9 mouse cellular contexts compared by ENCODE assay signal in genomic region chr8:116504477-116505120, GRCm38 (mm10). TPM values are rescaled to one million over a fixed set of nuclear protein-coding genes. Genes with fewer than 3 reads are reported as not detected.
DNase-seq lines count a peak whose midpoint lies in the region; ATAC-seq and TF ChIP-seq lines count a peak whose summit lies in the region.
"Had no signal": no experiment of that assay in that cellular context is flagged by ENCODE, and none has a peak within 500 bp of the region (broad histone marks: within the 10 kb centered on the region; RNA-seq: fewer than 3 reads in every experiment).

Gene Dynlrb2 (plus strand): TSS chr8:116504974.

- peaks cover 13% of the 10 kb centered on the region for H3K4me1 ChIP-seq in hindbrain, embryonic 15.5 days (replicated peaks)
- peaks cover 15% of the 10 kb centered on the region for H3K4me1 ChIP-seq in thymus, adult 2 months (replicated peaks; ENCODE audit: control insufficient read depth, insufficient read depth, low read length)

- peak; percentile 48; the same call in 1 of the 2 replicates for TF ChIP-seq CTCF in thymus, adult 2 months (IDR thresholded peaks at IDR 0.05; ENCODE audit: borderline replicate concordance, control insufficient read depth, extremely low read depth, insufficient read depth, low read length, poor library complexity)

- H3K4me2 ChIP-seq in hindbrain, embryonic 15.5 days = peak within 1 kb of the TSS; percentile 69

- peak; percentile 92 for ATAC-seq in hindbrain, embryonic 15.5 days (ENCODE audit: low FRiP score, low read depth)

- peak within 1 kb of the TSS; percentile 45 for H3K4me3 ChIP-seq in hindbrain, embryonic 15.5 days
- peak within 1 kb of the TSS; percentile 32 for H3K4me3 ChIP-seq in thymus, adult 2 months (ENCODE audit: control insufficient read depth, insufficient read depth, low read length)
- H3K4me3 ChIP-seq: erythroblast, embryonic 14.5 days had no signal

- peak; percentile 89 for TF ChIP-seq POLR2A in thymus, adult 2 months (IDR thresholded peaks at IDR 0.05; ENCODE audit: control insufficient read depth, extremely low read depth, insufficient read depth, low read length, poor library complexity)

- H3K27me3 ChIP-seq in hindbrain, embryonic 15.5 days = no peaks in the 10 kb centered on the region
- H3K27me3 ChIP-seq in thymus, adult 2 months (ENCODE audit: control insufficient read depth, insufficient read depth, low read length) = no peaks in the 10 kb centered on the region

- peak; percentile 95 for DNase-seq in R1 (ENCODE audit: low read depth, low spot score)
- peak; percentile 88 to 93 for DNase-seq in cerebellum, postnatal 25 days
- peak; percentile 87 for DNase-seq in gastrocnemius, adult 18-20 months (ENCODE audit: low spot score)
- DNase-seq in layer of hippocampus, postnatal 25 days (ENCODE audit: extremely low spot score in 1 of 2, low spot score in 1 of 2) = peak; percentile 70 to 83
- peak; percentile 97 for DNase-seq in lung, postnatal 10 days
- DNase-seq in ovary, postnatal 10 days (ENCODE audit: low spot score) = peak; percentile 63
- peak; percentile 97 for DNase-seq in thymus, adult 2 months

- peak within 1 kb of the TSS; percentile 53 for H3K9ac ChIP-seq in hindbrain, embryonic 15.5 days

- H3K27ac ChIP-seq in hindbrain, embryonic 15.5 days (replicated peaks) = peak within 1 kb of the TSS; percentile 61
- 0 out of 2 replicates have a peak within 1 kb of the TSS, but pooled peaks have one; percentile 24 for H3K27ac ChIP-seq in thymus, adult 2 months (ENCODE audit: control insufficient read depth, insufficient read depth, low read length)

- no peaks in the 10 kb centered on the region for H3K36me3 ChIP-seq in hindbrain, embryonic 15.5 days
- H3K36me3 ChIP-seq in thymus, adult 2 months (ENCODE audit: control insufficient read depth, insufficient read depth, low read length) = no peaks in the 10 kb centered on the region

- whole genome bisulfite sequencing in hindbrain, embryonic 15.5 days = 8% methylated on average over 19 of the region's 19 CpGs
- 6% methylated on average over 19 of the region's 19 CpGs for WGBS in thymus, adult 2 months

- H3K9me3 ChIP-seq in hindbrain, embryonic 15.5 days = no peaks in the 10 kb centered on the region

RNA-seq across cellular contexts. Expression of gene Dynlrb2, which starts in this region (rescaled TPM):
- total RNA-seq in gastrocnemius, adult 18-20 months (2021) = not detected
- polyA plus RNA-seq in hindbrain, embryonic 15.5 days (2015; fragmentation: Nextera tagmentation; extraction: Ambion mirVana) = 13.8 and 19.5 TPM in 2 replicates
- total RNA-seq in layer of hippocampus, postnatal 25 days (2021) = 1 to 10 TPM; 1.6 to 1.9 TPM
- 1.3 and 1.7 TPM in 2 replicates for polyA plus RNA-seq in thymus, adult 2 months (2012; rRNA removed)
- polyA plus RNA-seq: erythroblast, embryonic 14.5 days had no signal

Comparison
In these comparisons a context has a peak if more than half of its experiments do, and no peak if none do; other contexts are left out.
1. Peak in every context shown above with its lines: DNase-seq, ATAC-seq, H3K4me3 ChIP-seq and H3K27ac ChIP-seq.
2. Peak in DNase-seq in gastrocnemius, adult 18-20 months; RNA of the gene not detected or under 1 TPM.